Mouse (Mus musculus) intestine, embryonic 16.5 days (tissue): ENCODE measurements at regions not wholly inside any gene's neighbourhood (a gene's known extent, or its start where the extent isn't known, plus 50 kb on each side); places are given as distances from the start of the nearest gene placed in this dataset.
A peak's percentile ranks its signal among the peaks of the same experiment; 100 is the strongest.
"Not testable (repeated sequence)": the region's sequence is repeated elsewhere in the genome, so short reads cannot be mapped to it uniquely, and the experiment has no call there.

Experiments
- ATAC-seq: fragments of 200-750 bp; cut with Nextera tagmentation; 2 replicates; pipeline ENCODE4 v1.8.0; 2017; ENCODE audit warnings: moderate TSS enrichment, moderate library complexity
- H3K27ac ChIP-seq: fragments of 300-500 bp; sonication (generic); 2 replicates; pipeline ENCODE4 v1.5.1; 2014; ENCODE audit warnings: mild to moderate bottlenecking, low read length
- H3K27me3 ChIP-seq: fragments of 300-500 bp; sonication (generic); replicated peaks from 2 replicates; pipeline ENCODE4 v1.6.1; 2014; ENCODE audit warnings: low read length, control low read depth, mixed read lengths; ENCODE audit not compliant: control insufficient read depth, insufficient read depth
- H3K36me3 ChIP-seq: fragments of 300-500 bp; sonication (generic); 2 replicates; pipeline ENCODE4 v1.6.1; 2014; ENCODE audit warnings: low read length, control low read depth; ENCODE audit not compliant: control insufficient read depth, insufficient read depth
- H3K4me1 ChIP-seq: fragments of 300-500 bp; sonication (generic); 2 replicates; pipeline ENCODE4 v1.6.1; 2014; ENCODE audit warnings: low read length, control low read depth, mixed read lengths; ENCODE audit not compliant: control insufficient read depth, insufficient read depth
- H3K4me2 ChIP-seq: fragments of 300-500 bp; sonication (generic); 2 replicates; pipeline ENCODE4 v1.6.1; 2014; ENCODE audit warnings: low read depth, low read length, control low read depth
- H3K4me3 ChIP-seq: fragments of 300-500 bp; sonication (generic); 2 replicates; pipeline ENCODE4 v1.5.1; 2014; ENCODE audit warnings: mild to moderate bottlenecking, low read length
- H3K9ac ChIP-seq: fragments of 300-500 bp; sonication (generic); 2 replicates; pipeline ENCODE4 v1.6.1; 2014; ENCODE audit warnings: low read depth, low read length
- H3K9me3 ChIP-seq: fragments of 300-500 bp; sonication (generic); 2 replicates; pipeline ENCODE4 v1.6.1; 2016; ENCODE audit warnings: low read length, control low read depth; ENCODE audit not compliant: control insufficient read depth
- WGBS: fragments of 180-500 bp; shearing (Covaris S2); extraction: QIAGEN DNeasy Blood & Tissue Kit; methylation state at CpG from one replicate; pipeline ENCODE4 v1.1.7; 2014; 5-methylcytosine and 5-hydroxymethylcytosine counted together

DNA sequence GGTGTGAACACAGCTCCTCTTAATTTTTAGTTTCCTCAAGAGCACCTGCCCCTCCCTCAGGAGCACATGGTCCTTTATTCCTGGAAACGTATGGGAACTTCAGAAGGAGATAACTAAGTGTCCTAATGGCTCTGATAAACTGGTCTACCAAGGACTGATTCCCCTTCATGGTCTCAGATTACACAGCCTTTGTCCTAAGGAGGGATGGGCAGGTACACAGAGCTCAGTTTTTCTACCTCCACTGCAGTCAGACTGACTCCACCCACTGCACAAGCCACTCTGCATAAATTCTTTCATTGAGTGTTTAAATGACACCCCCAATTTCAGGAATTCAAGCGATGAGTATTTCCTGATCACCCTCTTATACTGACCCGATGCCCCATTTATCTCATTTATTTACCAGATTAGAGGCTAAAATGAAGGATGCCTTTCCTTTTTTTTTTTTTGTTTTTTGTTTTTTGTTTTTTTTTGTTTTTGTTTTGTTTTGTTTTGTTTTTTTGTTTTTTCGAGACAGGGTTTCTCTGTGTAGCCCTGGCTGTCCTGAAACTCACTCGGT is 95.1 kb downstream of the Sox2 start:
- Histone ChIP-seq H3K4me1 (no peaks in the 10 kb centered on the region), H3K27me3 (no peaks in the 10 kb centered on the region), H3K27ac (no peak overlapping the region), H3K4me2 (no peak overlapping the region), H3K36me3 (no peaks in the 10 kb centered on the region), H3K9ac (no peak overlapping the region), H3K4me3 (no peak overlapping the region), H3K9me3 (no peaks in the 10 kb centered on the region)
- no peak for ATAC-seq
- 73% methylated on average over 5 of the region's 5 CpGs for WGBS

DNA sequence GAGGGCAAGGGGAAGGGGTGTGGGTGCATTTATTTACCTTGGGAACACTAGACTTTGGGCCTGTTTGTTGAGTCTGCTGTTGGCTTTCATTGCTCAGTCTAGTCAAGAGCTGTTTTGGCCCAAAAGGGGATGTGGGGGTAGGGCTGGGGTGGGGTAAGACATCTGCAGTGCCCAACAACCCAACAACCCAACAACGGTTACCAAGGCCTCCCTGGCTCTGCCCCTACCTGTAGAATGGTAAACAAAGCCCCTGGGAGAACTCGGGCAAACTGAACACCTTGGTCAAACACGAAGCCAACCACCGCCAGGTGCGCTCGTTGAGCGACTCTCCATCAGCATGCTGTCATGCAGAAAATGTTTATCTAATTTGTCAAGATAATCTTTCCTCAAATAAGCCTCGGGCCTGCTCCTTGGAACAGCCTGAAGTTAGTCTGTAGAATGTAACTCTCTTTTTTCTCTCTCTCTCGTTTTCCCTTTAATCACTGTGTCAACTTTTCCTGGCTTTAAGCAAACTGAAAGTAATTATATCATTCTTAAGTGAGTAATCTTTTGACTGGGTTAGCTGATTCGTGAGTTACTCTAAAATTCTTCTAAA is 97.4 kb downstream of the Sox2 start:
- H3K4me3 ChIP-seq = no peak overlapping the region
- H3K4me1 ChIP-seq = no peaks in the 10 kb centered on the region
- no peaks in the 10 kb centered on the region for H3K9me3 ChIP-seq
- H3K36me3 ChIP-seq = no peaks in the 10 kb centered on the region
- no peak overlapping the region; the same call in 1 of the 2 replicates for H3K4me2 ChIP-seq
- no peak overlapping the region for H3K27ac ChIP-seq
- no peak; the same call in 1 of the 2 replicates for ATAC-seq
- no peaks in the 10 kb centered on the region for H3K27me3 ChIP-seq
- H3K9ac ChIP-seq = no peak overlapping the region
- WGBS = 41% methylated on average over 10 of the region's 10 CpGs

DNA sequence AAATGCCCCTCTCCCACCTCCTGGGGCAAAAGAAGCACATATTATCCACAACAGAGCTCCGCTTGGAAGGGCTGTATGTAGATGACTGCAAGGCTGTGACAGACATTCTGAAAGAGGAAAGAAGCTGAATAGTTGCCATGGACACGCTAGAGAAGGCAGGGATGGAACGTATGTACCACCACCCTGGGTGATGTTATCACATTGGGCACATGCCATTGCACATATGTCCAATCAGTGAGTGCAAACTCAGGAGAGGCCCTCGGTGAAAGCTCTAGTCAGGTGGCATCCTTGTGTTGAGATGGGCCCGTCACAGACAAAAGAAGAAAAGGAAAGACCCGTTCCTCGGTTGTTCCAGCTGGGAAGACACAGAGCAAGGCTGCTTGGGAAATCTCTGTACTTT is 99.8 kb downstream of the Sox2 start:
- Histone ChIP-seq H3K9ac (no peak overlapping the region), H3K9me3 (no peaks in the 10 kb centered on the region), H3K36me3 (no peaks in the 10 kb centered on the region), H3K27ac (no peak overlapping the region), H3K4me3 (no peak overlapping the region), H3K27me3 (no peaks in the 10 kb centered on the region), H3K4me2 (no peak overlapping the region), H3K4me1 (no peaks in the 10 kb centered on the region)
- 89% methylated on average over 7 of the region's 7 CpGs for WGBS
- ATAC-seq = no peak

DNA sequence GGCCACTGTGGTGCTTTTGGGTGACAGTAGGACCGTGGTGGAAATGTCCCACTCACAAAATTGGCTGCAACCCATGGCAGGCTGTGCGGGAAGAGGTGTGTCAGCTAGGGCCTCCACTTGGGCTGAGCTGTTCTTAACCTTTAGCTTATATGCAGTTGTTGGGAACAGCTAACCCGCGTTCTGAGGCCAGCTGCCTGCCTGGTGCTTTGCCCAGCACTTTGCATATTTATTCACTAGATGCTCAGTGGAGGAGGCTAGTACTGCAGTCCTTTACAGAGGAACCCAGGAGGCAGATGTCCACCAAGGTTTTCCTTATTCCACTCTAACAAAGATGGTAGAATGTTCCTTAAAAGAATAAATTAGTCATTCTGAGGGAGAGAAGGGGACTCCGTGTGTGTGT is 101.3 kb downstream of the Sox2 start:
- Histone ChIP-seq H3K9me3 (no peaks in the 10 kb centered on the region), H3K27ac (no peak overlapping the region), H3K9ac (no peak overlapping the region), H3K27me3 (no peaks in the 10 kb centered on the region), H3K4me3 (no peak overlapping the region), H3K4me1 (no peaks in the 10 kb centered on the region), H3K4me2 (no peak overlapping the region), H3K36me3 (no peaks in the 10 kb centered on the region)
- no peak for ATAC-seq
- 71% methylated on average over 5 of the region's 5 CpGs for WGBS

- H3K27ac ChIP-seq = no peak overlapping the region
- 17% methylated on average over 8 of the region's 8 CpGs for WGBS
- H3K9ac ChIP-seq = no peak overlapping the region
- H3K4me1 ChIP-seq = no peaks in the 10 kb centered on the region
- H3K36me3 ChIP-seq = no peaks in the 10 kb centered on the region
- no peak overlapping the region for H3K4me3 ChIP-seq
- no peaks in the 10 kb centered on the region for H3K9me3 ChIP-seq
- H3K27me3 ChIP-seq = no peaks in the 10 kb centered on the region
- no peak overlapping the region for H3K4me2 ChIP-seq
- ATAC-seq = peak; percentile 46; the same call in 1 of the 2 replicates
Observed at GRCm38 (mm10) chr3:34753557-34753956, 103.4 kb downstream of the Sox2 start.

DNA sequence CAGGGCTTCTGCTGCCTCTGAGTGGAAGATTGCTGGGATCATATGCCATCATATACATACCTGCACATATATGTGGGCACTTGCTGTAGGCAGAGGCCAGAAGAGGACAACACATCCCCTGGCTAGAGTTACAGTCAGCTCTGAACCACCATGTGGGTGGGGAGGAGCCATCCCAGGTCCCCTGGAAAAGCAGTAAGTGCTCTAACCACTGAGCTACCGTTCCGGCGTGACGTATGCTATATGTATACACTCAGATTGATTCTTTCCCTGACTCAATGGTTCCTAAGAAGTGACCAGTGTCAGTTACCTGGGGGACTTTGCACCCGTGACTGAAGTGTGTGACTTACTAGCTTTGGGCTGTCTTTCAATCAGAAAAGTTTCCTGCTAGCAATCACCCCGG is 104.6 kb downstream of the Sox2 start:
- no peak for ATAC-seq
- H3K4me1 ChIP-seq = no peaks in the 10 kb centered on the region
- H3K27me3 ChIP-seq = no peaks in the 10 kb centered on the region
- H3K9ac ChIP-seq = no peak overlapping the region
- H3K36me3 ChIP-seq = no peaks in the 10 kb centered on the region
- H3K27ac ChIP-seq = no peak overlapping the region
- no peak overlapping the region for H3K4me2 ChIP-seq
- H3K9me3 ChIP-seq = no peaks in the 10 kb centered on the region
- WGBS = 89% methylated on average over 6 of the region's 6 CpGs
- H3K4me3 ChIP-seq = no peak overlapping the region

- not testable (repeated sequence) for H3K36me3 ChIP-seq, H3K9me3 ChIP-seq, H3K4me1 ChIP-seq, H3K4me3 ChIP-seq, H3K4me2 ChIP-seq, H3K27ac ChIP-seq, H3K27me3 ChIP-seq, ATAC-seq, H3K9ac ChIP-seq
- WGBS = 97% methylated on average over 5 of the region's 5 CpGs
Observed at GRCm38 (mm10) chr3:34755282-34755681, 105.1 kb downstream of the Sox2 start.

DNA sequence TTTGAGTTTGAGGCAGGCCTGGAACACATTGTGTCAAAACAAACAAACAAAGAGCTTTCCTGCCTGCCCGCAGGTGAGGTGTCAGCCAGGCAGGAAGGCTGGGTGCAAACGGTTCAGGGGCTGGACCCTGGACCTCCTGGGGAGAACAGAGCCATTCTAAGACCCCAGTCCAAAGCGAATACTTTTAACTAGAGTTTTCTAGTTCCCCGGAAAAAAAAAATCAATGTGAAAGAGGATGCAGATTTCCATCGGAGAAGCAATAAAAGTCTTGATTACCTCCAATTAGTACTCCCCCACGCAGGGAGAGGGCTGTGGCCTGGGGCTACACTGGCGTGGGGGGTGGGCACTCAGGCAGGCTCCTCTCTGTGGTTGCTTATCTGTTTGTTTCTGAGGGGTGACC is 106.4 kb downstream of the Sox2 start:
- no peaks in the 10 kb centered on the region for H3K4me1 ChIP-seq
- no peaks in the 10 kb centered on the region for H3K27me3 ChIP-seq
- no peak for ATAC-seq
- H3K27ac ChIP-seq = no peak overlapping the region
- WGBS = 28% methylated on average over 7 of the region's 7 CpGs
- no peaks in the 10 kb centered on the region for H3K36me3 ChIP-seq
- no peak overlapping the region for H3K9ac ChIP-seq
- no peak overlapping the region for H3K4me2 ChIP-seq
- H3K4me3 ChIP-seq = no peak overlapping the region
- H3K9me3 ChIP-seq = no peaks in the 10 kb centered on the region

- H3K27me3 ChIP-seq = no peaks in the 10 kb centered on the region
- H3K36me3 ChIP-seq = no peaks in the 10 kb centered on the region
- no peak overlapping the region for H3K27ac ChIP-seq
- no peak overlapping the region for H3K4me2 ChIP-seq
- no peaks in the 10 kb centered on the region for H3K4me1 ChIP-seq
- H3K9me3 ChIP-seq = no peaks in the 10 kb centered on the region
- H3K4me3 ChIP-seq = no peak overlapping the region
- no peak overlapping the region for H3K9ac ChIP-seq
- 63% methylated on average over 6 of the region's 6 CpGs for WGBS
- no peak for ATAC-seq
Observed at GRCm38 (mm10) chr3:34757130-34757529, 106.9 kb downstream of the Sox2 start.
